Mouse (Mus musculus) spleen, adult 2 months (tissue): ENCODE results near the gene Tubgcp6. TPM values are rescaled to one million over a fixed set of nuclear protein-coding genes. Genes with fewer than 3 reads are reported as not detected.

Experiments used
- DNase-seq, 2 experiments: peaks; one replicate each; pipeline versions ENCODE4 v3.0.0 to v3.0.0-alpha.2; 2012 to 2021; ENCODE audit warnings: low spot score in 2 of 2, low read depth in 1 of 2
- H3K27ac ChIP-seq: fragments of 200-500 bp; 2 replicates; pipeline ENCODE4 v1.5.1; 2012; ENCODE audit warnings: low read length, inconsistent platforms; ENCODE audit not compliant: insufficient read depth
- H3K27me3 ChIP-seq: fragments of 200-500 bp; 2 replicates; pipeline ENCODE4 v1.6.1; 2012; ENCODE audit warnings: mild to moderate bottlenecking, moderate library complexity, low read length, inconsistent platforms; ENCODE audit not compliant: control insufficient read depth, insufficient read depth
- H3K36me3 ChIP-seq: fragments of 200-500 bp; 2 replicates; pipeline ENCODE4 v1.6.1; 2012; ENCODE audit warnings: mild to moderate bottlenecking, low read length, inconsistent platforms; ENCODE audit not compliant: control insufficient read depth, insufficient read depth
- H3K4me1 ChIP-seq: fragments of 200-500 bp; 2 replicates; pipeline ENCODE4 v1.6.1; 2011; ENCODE audit warnings: inconsistent platforms; ENCODE audit not compliant: control insufficient read depth, insufficient read depth, insufficient read length
- H3K4me3 ChIP-seq: fragments of 200-500 bp; 2 replicates; pipeline ENCODE4 v1.5.1; 2011; ENCODE audit warnings: mild to moderate bottlenecking, inconsistent platforms; ENCODE audit not compliant: insufficient read depth, insufficient read length; ENCODE audit errors: extremely low read depth
- CTCF ChIP-seq: fragments of 200-500 bp; IDR thresholded peaks from 2 replicates; pipeline ENCODE4 v1.5.1; 2011; ENCODE audit warnings: mild to moderate bottlenecking, inconsistent platforms; ENCODE audit not compliant: insufficient read depth, insufficient read length, insufficient replicate concordance; ENCODE audit errors: extremely low read depth
- POLR2A ChIP-seq: fragments of 200-500 bp; IDR thresholded peaks from 2 replicates; pipeline ENCODE4 v1.6.1; 2011; ENCODE audit warnings: low read depth, low read length, inconsistent platforms
- WGBS: fragments of 180-500 bp; shearing (Covaris S2); methylation state at CpG from one replicate; pipeline ENCODE4 v1.1.7; 2018; 5-methylcytosine and 5-hydroxymethylcytosine counted together
- polyA plus RNA-seq: library from polyadenylated mRNA; depleted of rRNA; stranded (reverse); fragments of >200 nt; gene quantifications from 2 replicates; pipeline ENCODE4 v1.2.3, GENCODE M21; 2012

Gene Tubgcp6
- polyA plus RNA-seq, 1 experiment, result 38.4 TPM

- 95% methylated on average over 13 of the region's 13 CpGs for WGBS
- Histone ChIP-seq H3K4me1 (no peaks in the 10 kb centered on the region), H3K27me3 (no peaks in the 10 kb centered on the region), H3K36me3 (peaks cover 39% of the 10 kb centered on the region), H3K4me3 (no peak overlapping the region), H3K27ac (no peak overlapping the region)
- DNase-seq, result no peak
- TF ChIP-seq POLR2A (no peak), CTCF (no peak)
These were observed 16.8 kb downstream of the Tubgcp6 start for GRCm38 (mm10) chr15:89106073-89106472.

DNA sequence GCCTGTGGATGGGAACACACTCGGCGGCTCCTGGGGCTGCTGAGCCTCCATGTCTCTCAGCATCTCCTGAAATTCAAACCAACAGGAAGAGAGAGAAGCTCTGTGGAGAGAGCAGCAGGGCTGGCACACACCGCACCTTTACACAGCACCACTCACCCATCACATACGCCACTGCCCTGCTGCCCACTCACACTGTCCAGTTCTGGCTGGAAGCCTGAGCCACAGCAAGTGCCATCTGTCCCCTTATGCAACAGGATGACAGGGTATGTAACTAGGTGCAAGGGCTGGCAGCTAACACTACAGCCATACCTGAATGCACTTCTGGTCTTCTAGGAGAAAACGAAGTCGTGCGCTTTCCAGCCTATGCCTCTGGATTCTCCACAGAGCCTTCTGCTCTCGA, 18.5 kb downstream of the Tubgcp6 start:
- Histone ChIP-seq H3K27me3 (no peaks in the 10 kb centered on the region), H3K36me3 (peaks cover 38% of the 10 kb centered on the region)
- 97% methylated on average over 8 of the region's 8 CpGs for WGBS

DNA sequence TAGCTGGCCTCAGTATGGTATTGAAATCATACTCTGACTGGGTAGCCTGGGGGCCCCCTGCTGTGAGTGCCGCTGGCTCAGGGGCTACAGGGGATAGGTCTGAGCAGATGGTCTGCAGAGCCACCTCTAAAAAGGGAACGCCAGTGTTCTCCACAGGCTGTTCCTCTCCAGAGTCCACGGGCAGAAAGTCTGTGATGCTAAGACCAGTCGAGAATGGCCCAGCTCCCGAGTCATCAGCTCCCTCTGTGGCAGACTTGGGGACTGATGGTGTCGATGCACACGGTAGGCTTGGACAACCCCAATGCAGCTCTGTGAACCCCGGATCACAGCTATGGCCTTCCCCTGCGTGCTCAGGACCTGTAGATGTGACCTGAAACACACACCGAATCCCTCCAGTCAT, 19.0 kb downstream of the Tubgcp6 start:
- peaks cover 41% of the 10 kb centered on the region for H3K36me3 ChIP-seq
- H3K27ac ChIP-seq, result no peak overlapping the region
- WGBS, result 88% methylated on average over 10 of the region's 10 CpGs
- no peak for DNase-seq
- no peaks in the 10 kb centered on the region for H3K4me1 ChIP-seq
- no peak overlapping the region for H3K4me3 ChIP-seq
- H3K27me3 ChIP-seq, result no peaks in the 10 kb centered on the region
- TF ChIP-seq CTCF (no peak), POLR2A (no peak)

More for the DNA sequence above, 18.5 kb downstream of the Tubgcp6 start:
- H3K4me3 ChIP-seq, result no peak overlapping the region
- DNase-seq, result no peak
- TF ChIP-seq POLR2A (no peak), CTCF (no peak)
- no peaks in the 10 kb centered on the region for H3K4me1 ChIP-seq
- H3K27ac ChIP-seq, result no peak overlapping the region

GRCm38 (mm10) chr15:89102646-89103045, 20.3 kb downstream of the Tubgcp6 start:
- no peak for DNase-seq
- no peaks in the 10 kb centered on the region for H3K4me1 ChIP-seq
- no peak for TF ChIP-seq POLR2A
- TF ChIP-seq CTCF, result no peak
- no peak overlapping the region for H3K27ac ChIP-seq
- H3K4me3 ChIP-seq, result no peak overlapping the region
- WGBS, result 88% methylated on average over 5 of the region's 5 CpGs
- no peaks in the 10 kb centered on the region for H3K27me3 ChIP-seq
- H3K36me3 ChIP-seq, result peaks cover 42% of the 10 kb centered on the region

- 94% methylated on average over 12 of the region's 12 CpGs for WGBS
- TF ChIP-seq CTCF (no peak), POLR2A (no peak)
- no peak overlapping the region for H3K4me3 ChIP-seq
- DNase-seq, result no peak
- no peaks in the 10 kb centered on the region for H3K27me3 ChIP-seq
- H3K27ac ChIP-seq, result no peak overlapping the region
- peaks cover 47% of the 10 kb centered on the region for H3K36me3 ChIP-seq
- H3K4me1 ChIP-seq, result no peaks in the 10 kb centered on the region
These were observed 22.1 kb downstream of the Tubgcp6 start for GRCm38 (mm10) chr15:89100823-89101222.

DNA sequence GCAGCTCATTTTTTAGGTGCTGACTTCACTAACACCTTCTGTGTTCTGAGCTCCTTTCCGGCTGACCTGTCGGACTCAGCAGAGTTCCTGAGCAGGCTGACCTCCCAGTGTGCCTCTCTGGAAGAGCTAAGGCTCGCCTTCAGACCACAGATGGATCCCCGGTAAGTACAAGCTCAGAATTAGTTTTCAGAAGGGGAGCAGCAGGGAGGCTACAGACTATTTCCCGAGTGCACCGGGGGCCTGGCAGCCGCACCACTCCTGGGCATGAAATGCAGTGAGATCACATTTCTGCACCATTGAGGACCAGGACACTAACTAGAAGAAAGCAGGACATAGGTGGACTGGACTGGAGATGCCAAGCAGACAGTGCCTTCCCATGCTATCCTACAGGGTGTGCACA, 24.3 kb downstream of the Tubgcp6 start:
- Histone ChIP-seq H3K36me3 (peaks cover 53% of the 10 kb centered on the region), H3K27me3 (no peaks in the 10 kb centered on the region), H3K4me3 (no peak overlapping the region), H3K27ac (no peak overlapping the region), H3K4me1 (no peaks in the 10 kb centered on the region)
- no peak for TF ChIP-seq POLR2A
- TF ChIP-seq CTCF, result no peak
- 95% methylated on average over 7 of the region's 7 CpGs for WGBS
- no peak for DNase-seq

GRCm38 (mm10) chr15:89097450-89097849, 25.5 kb downstream of the Tubgcp6 start:
- WGBS, result 96% methylated on average over 5 of the region's 5 CpGs
- no peak for TF ChIP-seq CTCF
- TF ChIP-seq POLR2A, result no peak
- H3K36me3 ChIP-seq, result peaks cover 55% of the 10 kb centered on the region

More at GRCm38 (mm10) chr15:89097450-89097849, 25.5 kb downstream of the Tubgcp6 start:
- no peaks in the 10 kb centered on the region for H3K4me1 ChIP-seq
- H3K27ac ChIP-seq, result no peak overlapping the region
- no peak for DNase-seq
- no peaks in the 10 kb centered on the region for H3K27me3 ChIP-seq
- H3K4me3 ChIP-seq, result no peak overlapping the region
